Mouse (Mus musculus): ENCODE results near the gene Zfp523. TPM values are rescaled to one million over a fixed set of nuclear protein-coding genes. Genes with fewer than 3 reads are reported as not detected.
A peak's percentile ranks its signal among the peaks of the same experiment; 100 is the strongest.

The Zfp523 gene
- total RNA-seq, 2 experiments from 2014 or later, result 15.8 to 16.7 TPM

- peak; percentile 61 for DNase-seq (ENCODE audit: low spot score)
These were observed 63.9 kb downstream of the Zfp523 start for GRCm38 (mm10) chr17:28240846-28241245.

- DNase-seq (ENCODE audit: low spot score), result no peak
These were observed 65.4 kb downstream of the Zfp523 start for GRCm38 (mm10) chr17:28242296-28242695.

- no peak for DNase-seq (ENCODE audit: low spot score)
These were observed 67.3 kb downstream of the Zfp523 start for GRCm38 (mm10) chr17:28244214-28244613.

- DNase-seq (ENCODE audit: low spot score), result no peak
These were observed 67.8 kb downstream of the Zfp523 start for GRCm38 (mm10) chr17:28244714-28245113.

- DNase-seq (ENCODE audit: low spot score), result no peak
These were observed 69.7 kb downstream of the Zfp523 start for GRCm38 (mm10) chr17:28246640-28247039.

GRCm38 (mm10) chr17:28247613-28248012, 70.7 kb downstream of the Zfp523 start:
- DNase-seq (ENCODE audit: low spot score), result peak; percentile 84

- no peak for DNase-seq (ENCODE audit: low spot score)
These were observed 72.1 kb downstream of the Zfp523 start for GRCm38 (mm10) chr17:28249062-28249461.

GRCm38 (mm10) chr17:28251579-28252280, 74.8 kb downstream of the Zfp523 start:
- DNase-seq (ENCODE audit: low spot score), result no peak

- DNase-seq (ENCODE audit: low spot score), result no peak
These were observed 75.3 kb downstream of the Zfp523 start for GRCm38 (mm10) chr17:28252281-28252648.

GRCm38 (mm10) chr17:28253216-28253615, 76.3 kb downstream of the Zfp523 start:
- DNase-seq (ENCODE audit: low spot score), result no peak

- no peak for DNase-seq (ENCODE audit: low spot score)
These were observed 77.9 kb downstream of the Zfp523 start for GRCm38 (mm10) chr17:28254804-28255203.

Other genes with a start within 250 kb of the Zfp523 start
- not detected for gene Tcp11, start 96.5 kb upstream of the Zfp523 start, total RNA-seq (2021)
- under 1 TPM; 0.16 to 0.26 TPM for gene Scube3, start 35.0 kb upstream of the Zfp523 start, total RNA-seq (2021)
- gene Def6, start 30.6 kb downstream of the Zfp523 start, total RNA-seq (2021), result 1 to 10 TPM; 1.1 to 1.9 TPM
- gene Ppard, start 55.6 kb downstream of the Zfp523 start, total RNA-seq (2021), result 10 to 100 TPM; 26.3 to 27.2 TPM
- 10 to 100 TPM; 10.3 to 11.2 TPM for gene Fance, start 136.4 kb downstream of the Zfp523 start, total RNA-seq (2021)
- 100 to 1,000 TPM; 418 to 419 TPM for gene Rpl10a, start 151.3 kb downstream of the Zfp523 start, total RNA-seq (2021)
- 1 to 10 TPM; 5.3 to 6.9 TPM for gene Tead3, start 173.7 kb downstream of the Zfp523 start, total RNA-seq (2021)
- not detected for gene Tulp1, start 188.1 kb downstream of the Zfp523 start, total RNA-seq (2021)

Measured in gastrocnemius, adult 18-20 months (tissue).